Mouse (Mus musculus): ENCODE results near the gene Fgf4.
A peak's percentile ranks its signal among the peaks of the same experiment; 100 is the strongest.

The Fgf4 gene

GRCm38 (mm10) chr7:144911121-144911520 lies 64.0 kb downstream of the Fgf4 start:
- DNase-seq (ENCODE audit: low spot score), result no peak

GRCm38 (mm10) chr7:144912897-144913296 lies 65.7 kb downstream of the Fgf4 start:
- DNase-seq (ENCODE audit: low spot score), result no peak

- DNase-seq (ENCODE audit: low spot score), result peak; percentile 83
These were observed 67.3 kb downstream of the Fgf4 start for GRCm38 (mm10) chr7:144914296-144914947.
